Mouse (Mus musculus): Measurements from ENCODE around the gene Dpp6.

The Dpp6 gene

GRCm38 (mm10) chr5:27056436-27056835 is 239.4 kb downstream of the Dpp6 start:
- DNase-seq (ENCODE audit: low spot score in 2 of 2): no peak

DNA sequence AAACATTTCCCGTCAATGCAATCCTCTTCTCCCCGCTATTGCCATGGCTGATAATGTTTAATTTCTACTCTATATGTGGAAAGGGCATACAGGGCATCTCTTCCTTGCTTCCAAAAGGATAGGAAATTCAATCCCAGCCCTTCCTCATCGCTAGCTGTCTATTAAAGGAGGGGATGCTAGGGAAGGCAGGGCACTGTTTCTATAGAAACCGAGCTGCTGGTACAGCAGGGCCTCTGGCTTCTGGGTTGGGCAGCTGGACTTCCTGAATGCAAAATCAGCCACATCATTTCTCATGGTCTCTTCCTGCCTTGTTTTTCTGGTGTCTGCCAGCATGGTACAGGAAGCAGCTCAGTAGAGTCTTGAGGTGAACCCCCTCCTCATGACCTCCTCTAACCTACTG is 243.1 kb downstream of the Dpp6 start:
- DNase-seq (ENCODE audit: low spot score in 2 of 2): no peak

DNA sequence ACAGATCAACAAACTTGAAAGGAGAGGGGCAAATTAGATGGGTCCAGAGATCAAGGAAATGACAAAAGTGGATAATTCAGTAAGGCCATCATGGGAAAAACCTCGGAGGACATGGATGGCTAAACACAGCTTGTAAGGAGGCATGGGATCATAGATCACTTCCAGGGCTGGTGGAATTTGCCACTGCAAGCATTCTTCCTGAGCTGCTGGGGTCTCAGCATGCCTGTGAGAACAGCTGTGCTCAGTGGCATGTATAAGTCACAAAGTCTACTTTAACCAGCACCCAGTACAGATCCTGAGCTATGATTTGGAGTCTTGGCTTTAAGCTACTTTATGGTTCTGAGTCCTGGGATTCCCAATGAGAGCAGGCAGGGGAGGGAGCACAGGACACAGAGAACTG is 246.9 kb downstream of the Dpp6 start:
- DNase-seq (ENCODE audit: low spot score in 2 of 2): no peak

GRCm38 (mm10) chr5:27066837-27067236 is 249.8 kb downstream of the Dpp6 start:
- no peak for DNase-seq (ENCODE audit: low spot score in 2 of 2)

DNA sequence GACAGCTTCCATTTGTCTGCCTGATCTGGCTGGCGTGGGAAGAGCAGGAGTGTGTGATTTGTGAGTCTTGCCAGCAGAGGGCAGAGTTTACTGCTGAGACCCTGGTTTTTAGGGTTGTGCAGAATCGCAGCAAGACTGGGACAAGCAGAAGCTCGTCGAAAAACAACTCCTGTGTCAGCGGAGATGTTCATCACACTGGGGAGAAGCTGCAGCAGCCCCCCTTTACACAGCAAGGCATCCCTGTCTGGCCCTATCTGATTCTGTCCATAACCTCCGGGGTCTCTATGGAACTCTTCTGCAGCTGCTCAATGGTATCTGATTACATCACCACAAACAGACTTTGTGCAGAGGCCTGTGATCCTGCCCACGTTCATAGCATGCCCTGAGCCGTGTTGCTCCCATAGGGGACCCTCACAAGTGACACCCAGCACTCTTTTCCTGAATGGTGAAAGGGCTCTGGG is 258.2 kb downstream of the Dpp6 start:
- DNase-seq (ENCODE audit: low spot score in 2 of 2): peak; percentile 57 to 65

DNA sequence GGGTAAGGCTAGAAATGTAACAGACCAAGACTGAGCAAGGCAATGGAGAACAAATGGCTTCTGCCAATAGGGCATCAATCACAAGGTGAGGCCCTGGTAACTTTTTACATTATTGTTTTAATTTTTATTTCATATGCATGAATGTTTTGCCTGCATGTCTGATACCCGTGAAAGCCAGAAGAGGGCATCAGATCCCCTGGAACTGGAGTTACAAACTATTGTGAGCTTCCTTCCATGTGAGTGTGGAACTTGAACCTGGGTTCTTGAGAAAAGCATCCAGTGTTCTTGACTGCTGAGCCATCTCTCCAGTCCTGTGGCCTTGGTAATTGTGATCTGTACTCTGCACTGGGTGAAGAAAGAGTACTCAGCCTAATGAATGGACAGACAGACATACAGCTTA is 259.0 kb downstream of the Dpp6 start:
- DNase-seq (ENCODE audit: low spot score in 2 of 2): no peak

DNA sequence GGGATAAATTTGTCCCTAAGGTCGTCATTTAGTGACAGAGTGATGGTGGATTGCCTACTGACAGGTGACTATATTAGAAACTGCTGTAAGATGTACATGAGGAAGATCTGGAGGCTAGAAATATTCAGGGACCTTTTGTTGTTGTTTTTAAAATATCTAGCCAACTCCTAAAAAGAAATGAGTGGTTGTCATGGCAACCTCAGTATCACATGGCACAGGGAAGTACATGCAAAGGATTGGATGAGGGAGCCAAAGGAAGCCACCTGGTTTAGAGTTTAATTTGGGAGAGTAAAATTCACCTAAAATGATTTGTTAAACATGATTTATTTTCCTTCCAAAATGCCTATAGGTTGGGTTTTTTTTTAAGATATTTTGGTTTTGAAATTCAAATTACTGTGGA is 260.8 kb downstream of the Dpp6 start:
- DNase-seq (ENCODE audit: low spot score in 2 of 2): no peak

DNA sequence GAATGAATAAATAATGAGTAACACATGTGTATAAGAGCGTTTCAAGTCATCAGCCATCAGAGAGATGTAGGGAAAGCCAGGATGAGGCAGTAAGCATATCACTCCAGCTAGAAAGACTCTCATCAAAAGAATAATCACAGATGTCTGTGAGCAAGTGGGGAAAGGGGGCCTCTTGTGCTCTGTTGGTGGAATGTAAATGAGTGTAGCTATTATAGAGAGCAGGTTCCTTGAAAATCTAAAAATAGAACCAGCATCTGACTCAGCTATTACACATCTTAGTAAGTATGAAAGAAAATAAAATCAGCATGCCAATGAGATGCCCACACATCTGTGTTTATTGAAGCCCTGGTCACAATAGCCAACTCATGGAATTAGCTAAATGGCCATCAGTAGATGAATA is 264.3 kb downstream of the Dpp6 start:
- DNase-seq (ENCODE audit: low spot score in 2 of 2): no peak

DNA sequence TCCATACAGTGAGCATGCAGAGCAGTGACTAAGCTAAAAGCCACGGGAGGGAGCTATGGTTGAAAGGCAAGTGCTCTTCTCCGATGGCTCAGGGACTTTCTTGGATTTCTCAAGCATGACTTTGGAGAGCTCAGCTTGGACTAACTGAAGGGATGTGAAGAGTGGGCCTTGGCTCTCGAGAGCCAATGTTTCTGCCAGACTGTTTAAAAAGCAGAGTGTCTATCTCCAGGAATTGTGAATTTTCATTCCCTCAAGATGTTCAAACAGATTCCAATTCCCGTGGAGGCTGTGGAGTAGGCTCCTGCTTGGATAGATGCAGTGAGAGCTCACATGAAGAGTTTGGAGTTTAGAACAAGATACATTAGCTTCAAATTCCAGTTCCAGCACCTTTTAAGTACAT is 266.8 kb downstream of the Dpp6 start:
- DNase-seq (ENCODE audit: low spot score in 2 of 2): no peak

DNA sequence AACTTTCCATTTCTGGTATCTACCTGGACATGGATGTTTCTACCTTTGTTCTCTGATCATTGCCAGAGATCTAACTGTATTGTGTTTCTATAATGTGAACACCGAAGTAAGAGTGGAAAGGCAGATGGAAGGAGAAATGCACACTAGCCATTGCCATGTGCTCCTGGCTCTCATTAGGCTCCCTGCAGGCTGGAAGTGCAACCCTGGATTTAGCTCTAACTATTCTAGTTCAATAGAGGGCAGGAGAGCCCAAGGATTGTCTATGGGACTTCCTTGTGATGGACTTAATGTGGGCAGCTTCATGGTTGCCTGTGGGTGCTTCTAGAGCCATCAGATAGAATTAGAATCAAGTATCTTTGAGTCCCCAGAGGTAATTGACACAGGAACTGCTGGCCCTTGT is 291.2 kb downstream of the Dpp6 start:
- DNase-seq (ENCODE audit: low spot score in 2 of 2): no peak

- DNase-seq (ENCODE audit: low spot score in 2 of 2): no peak
Measured at GRCm38 (mm10) chr5:27122479-27122878, 305.5 kb downstream of the Dpp6 start.

- DNase-seq (ENCODE audit: low spot score in 2 of 2): no peak
Measured at GRCm38 (mm10) chr5:27122944-27123343, 305.9 kb downstream of the Dpp6 start.

DNA sequence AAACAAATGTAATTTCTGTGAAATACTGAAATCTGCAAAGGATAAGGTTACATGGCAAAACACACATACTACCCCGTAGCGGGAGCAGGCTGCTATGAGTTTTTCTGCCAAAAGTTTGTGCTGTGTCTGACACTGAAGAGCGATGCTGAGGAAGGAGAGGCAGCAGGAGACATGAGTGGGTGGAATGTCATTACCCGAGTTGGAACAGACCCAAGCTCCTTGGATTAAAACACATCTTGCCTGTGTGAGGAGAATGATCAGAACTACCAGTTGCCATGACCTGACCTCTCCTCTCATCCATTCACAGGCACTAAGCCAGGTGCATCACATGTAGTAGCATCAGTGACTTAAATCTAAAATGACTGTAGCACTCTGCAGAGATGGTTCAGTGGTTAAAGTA is 309.0 kb downstream of the Dpp6 start:
- no peak for DNase-seq (ENCODE audit: low spot score in 2 of 2)

GRCm38 (mm10) chr5:27133196-27133595 is 316.2 kb downstream of the Dpp6 start:
- DNase-seq (ENCODE audit: low spot score in 2 of 2): no peak

- no peak for DNase-seq (ENCODE audit: low spot score in 2 of 2)
Measured at GRCm38 (mm10) chr5:27134436-27135005, 317.5 kb downstream of the Dpp6 start.

- DNase-seq (ENCODE audit: low spot score in 2 of 2): no peak
Measured at GRCm38 (mm10) chr5:27147397-27147945, 330.5 kb downstream of the Dpp6 start.

DNA sequence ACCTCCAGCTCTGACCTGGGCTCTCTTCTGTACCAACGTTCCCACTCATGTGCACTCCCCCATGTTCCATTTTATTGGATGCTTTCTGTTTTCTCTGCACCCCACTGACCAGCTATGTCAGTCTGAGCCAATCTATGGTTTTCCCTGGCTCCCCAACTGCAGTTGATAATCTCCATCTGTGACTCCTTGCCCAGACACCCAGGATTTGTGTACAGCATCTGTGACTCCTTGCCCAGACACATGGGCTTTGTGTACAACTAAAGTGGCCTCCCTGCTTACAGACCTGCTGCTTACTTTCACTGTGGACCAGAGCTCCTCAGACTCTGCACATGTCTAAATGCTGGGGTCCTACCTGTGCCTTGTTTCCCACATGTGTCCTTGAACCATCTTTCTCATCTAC is 334.0 kb downstream of the Dpp6 start:
- no peak for DNase-seq (ENCODE audit: low spot score in 2 of 2)

DNA sequence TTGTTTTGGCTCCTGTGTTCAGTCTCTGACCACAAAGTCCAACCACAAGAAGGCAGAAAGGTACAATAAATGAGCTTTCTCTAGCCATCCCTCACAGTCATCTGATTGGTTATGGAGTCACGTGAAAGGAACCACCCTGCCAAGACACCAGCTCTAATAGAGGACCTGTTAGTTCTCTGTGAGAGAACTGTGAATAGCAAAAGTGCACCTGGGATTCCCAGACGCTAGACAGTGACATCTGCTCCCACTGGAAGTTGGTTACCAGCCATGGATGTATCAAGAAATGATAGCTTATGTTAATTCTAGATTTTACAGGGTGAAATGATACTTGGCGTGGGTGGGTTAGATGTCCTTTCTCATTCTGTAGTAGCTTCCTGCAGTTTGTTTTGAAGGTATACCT is 338.7 kb downstream of the Dpp6 start:
- DNase-seq (ENCODE audit: low spot score in 2 of 2): no peak

GRCm38 (mm10) chr5:27156366-27156765 is 339.4 kb downstream of the Dpp6 start:
- DNase-seq (ENCODE audit: low spot score in 2 of 2): no peak

DNA sequence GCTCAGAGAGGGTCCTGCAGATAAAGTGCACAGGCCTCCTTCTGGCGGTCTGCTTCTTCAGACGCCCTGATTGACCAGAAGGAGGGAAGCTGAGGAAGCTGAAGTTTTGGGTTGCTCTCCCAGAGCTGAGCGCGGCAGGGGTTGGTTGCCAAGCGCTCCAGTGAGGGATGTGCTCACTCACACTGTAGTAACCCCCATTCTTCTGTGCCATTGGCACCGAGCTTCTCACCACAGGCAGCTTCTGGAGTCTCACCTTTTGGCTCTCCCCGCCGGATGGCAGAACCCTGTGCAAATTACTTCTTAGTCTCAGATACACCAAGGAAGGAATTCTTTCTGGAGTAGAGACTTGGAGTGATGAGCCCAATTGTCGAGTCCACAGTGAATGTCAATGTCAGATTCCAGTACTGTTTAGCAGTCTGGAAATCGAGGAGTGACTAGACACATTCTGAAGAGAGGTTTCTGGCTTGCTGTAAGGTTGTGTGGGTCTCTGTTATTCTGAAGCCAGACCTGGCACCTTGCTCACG is 344.2 kb downstream of the Dpp6 start:
- DNase-seq (ENCODE audit: low spot score in 2 of 2): no peak

- DNase-seq (ENCODE audit: low spot score in 2 of 2): no peak
Measured at GRCm38 (mm10) chr5:27168550-27168949, 351.5 kb downstream of the Dpp6 start.

DNA sequence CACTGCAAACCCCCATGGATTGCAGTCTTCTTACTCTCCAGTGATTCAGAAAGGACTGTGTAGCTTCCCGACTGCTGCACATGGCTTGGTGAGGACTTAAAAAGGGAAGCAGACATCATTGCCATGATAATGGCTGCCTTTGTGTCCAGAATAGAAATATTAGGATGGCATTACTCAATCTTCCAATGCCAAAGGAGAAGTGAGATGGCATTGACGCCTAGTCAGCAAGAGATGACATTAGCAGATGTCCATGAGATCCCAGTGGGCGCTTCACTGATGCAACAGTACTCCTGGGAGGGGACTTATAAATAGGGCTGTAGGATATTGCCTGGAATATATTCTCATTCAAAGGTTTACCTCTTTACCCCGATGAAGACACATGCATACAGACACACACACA is 368.0 kb downstream of the Dpp6 start:
- DNase-seq (ENCODE audit: low spot score in 2 of 2): no peak

DNA sequence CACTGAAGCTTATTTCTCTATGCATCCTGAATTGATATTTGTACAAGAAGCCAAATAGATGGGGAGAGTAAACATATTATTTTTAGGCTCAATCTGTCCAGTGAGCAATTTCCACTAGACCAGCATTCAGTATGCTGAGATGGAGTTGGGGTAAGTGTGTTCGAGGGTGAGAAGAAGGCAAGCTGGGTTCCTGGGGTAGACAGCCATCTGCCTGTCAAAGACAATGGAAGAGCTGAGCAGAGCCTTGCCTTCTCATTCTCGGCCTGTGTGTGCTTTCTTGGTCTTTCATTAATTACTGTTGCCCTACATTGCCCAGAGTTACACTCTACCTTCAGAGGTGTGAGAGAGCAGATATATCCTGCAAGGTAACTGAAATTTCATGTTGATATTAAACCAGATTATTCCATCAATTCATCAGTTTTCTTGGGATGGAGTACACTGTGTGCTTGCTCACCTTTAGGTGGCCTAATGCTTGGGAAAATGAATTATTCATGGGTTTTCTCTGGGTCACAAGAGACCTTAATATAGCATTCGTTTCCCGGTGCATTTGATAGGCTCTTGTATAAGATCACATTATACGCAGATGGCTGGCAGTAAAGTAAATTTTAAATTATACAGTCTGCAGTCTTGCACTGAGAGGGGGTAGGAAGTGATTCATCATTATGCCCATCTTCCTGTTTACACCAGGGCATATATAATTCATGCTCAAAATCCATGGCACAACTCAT is 374.4 kb downstream of the Dpp6 start:
- DNase-seq (ENCODE audit: low spot score in 2 of 2): no peak

Data from right cerebral cortex, postnatal 36 days (tissue).